Mouse (Mus musculus): Measurements from ENCODE around the gene Tmem161a. TPM values are rescaled to one million over a fixed set of nuclear protein-coding genes. Genes with fewer than 3 reads are reported as not detected.
A peak's percentile ranks its signal among the peaks of the same experiment; 100 is the strongest.

Gene Tmem161a
- polyA plus RNA-seq (2012; rRNA removed): 83.3 and 108 TPM in 2 replicates

GRCm38 (mm10) chr8:70172043-70172681 is at the start of gene Tmem161a:
Gene Tmem161a, plus strand, starts transcription at chr8:70172356.
- DNase-seq (ENCODE audit: extremely low spot score in 1 of 2, low spot score in 1 of 2): peak; percentile 93 to 96

- no peak for DNase-seq (ENCODE audit: extremely low spot score in 1 of 2, low spot score in 1 of 2)
Observed at GRCm38 (mm10) chr8:70122863-70123262, 49.3 kb upstream of the Tmem161a start.

GRCm38 (mm10) chr8:70124992-70125391 is 47.2 kb upstream of the Tmem161a start:
- DNase-seq (ENCODE audit: extremely low spot score in 1 of 2, low spot score in 1 of 2): peak in 1 of 2 experiments; percentile 53

- DNase-seq (ENCODE audit: extremely low spot score in 1 of 2, low spot score in 1 of 2): peak in 1 of 2 experiments; percentile 75
Observed at GRCm38 (mm10) chr8:70128435-70128834, 43.7 kb upstream of the Tmem161a start.

GRCm38 (mm10) chr8:70129309-70129952 is 42.7 kb upstream of the Tmem161a start:
- peak; percentile 72 to 78 for DNase-seq (ENCODE audit: extremely low spot score in 1 of 2, low spot score in 1 of 2)

- DNase-seq (ENCODE audit: extremely low spot score in 1 of 2, low spot score in 1 of 2): no peak
Observed at GRCm38 (mm10) chr8:70130066-70130465, 42.1 kb upstream of the Tmem161a start.

GRCm38 (mm10) chr8:70131166-70131883 is 40.8 kb upstream of the Tmem161a start, which contains the start of gene Nr2c2ap:
Gene Nr2c2ap, plus strand, starts transcription at chr8:70131333.
- peak; percentile 61 to 83 for DNase-seq (ENCODE audit: extremely low spot score in 1 of 2, low spot score in 1 of 2)

GRCm38 (mm10) chr8:70134086-70134485 is 38.1 kb upstream of the Tmem161a start:
- no peak for DNase-seq (ENCODE audit: extremely low spot score in 1 of 2, low spot score in 1 of 2)

GRCm38 (mm10) chr8:70134931-70135330 is 37.2 kb upstream of the Tmem161a start:
- no peak for DNase-seq (ENCODE audit: extremely low spot score in 1 of 2, low spot score in 1 of 2)

GRCm38 (mm10) chr8:70136591-70136990 is 35.6 kb upstream of the Tmem161a start:
- no peak for DNase-seq (ENCODE audit: extremely low spot score in 1 of 2, low spot score in 1 of 2)

GRCm38 (mm10) chr8:70137890-70138289 is 34.3 kb upstream of the Tmem161a start:
- DNase-seq (ENCODE audit: extremely low spot score in 1 of 2, low spot score in 1 of 2): no peak

GRCm38 (mm10) chr8:70139026-70139857 is 32.9 kb upstream of the Tmem161a start, which contains the start of the genes Rfxank, Borcs8 and Mef2b:
Gene Rfxank, minus strand, starts transcription at chr8:70139154.
Gene Borcs8, plus strand, starts transcription at chr8:70139499.
Gene Mef2b, plus strand, starts transcription at chr8:70139711.
- DNase-seq (ENCODE audit: extremely low spot score in 1 of 2, low spot score in 1 of 2): peak; percentile 98 to 99

- no peak for DNase-seq (ENCODE audit: extremely low spot score in 1 of 2, low spot score in 1 of 2)
Observed at GRCm38 (mm10) chr8:70139981-70140380, 32.2 kb upstream of the Tmem161a start.

GRCm38 (mm10) chr8:70147678-70148607 is 24.2 kb upstream of the Tmem161a start:
- DNase-seq (ENCODE audit: extremely low spot score in 1 of 2, low spot score in 1 of 2): no peak

- no peak for DNase-seq (ENCODE audit: extremely low spot score in 1 of 2, low spot score in 1 of 2)
Observed at GRCm38 (mm10) chr8:70150158-70150557, 22.0 kb upstream of the Tmem161a start.

- DNase-seq (ENCODE audit: extremely low spot score in 1 of 2, low spot score in 1 of 2): peak in 1 of 2 experiments; percentile 54
Observed at GRCm38 (mm10) chr8:70152537-70153257, 19.5 kb upstream of the Tmem161a start.

- no peak for DNase-seq (ENCODE audit: extremely low spot score in 1 of 2, low spot score in 1 of 2)
Observed at GRCm38 (mm10) chr8:70157240-70157800, 14.8 kb upstream of the Tmem161a start.

All from frontal cortex, adult 2 months (tissue).